Comparison of ENCODE assay signal across 22 mouse cellular contexts in the genomic region with DNA sequence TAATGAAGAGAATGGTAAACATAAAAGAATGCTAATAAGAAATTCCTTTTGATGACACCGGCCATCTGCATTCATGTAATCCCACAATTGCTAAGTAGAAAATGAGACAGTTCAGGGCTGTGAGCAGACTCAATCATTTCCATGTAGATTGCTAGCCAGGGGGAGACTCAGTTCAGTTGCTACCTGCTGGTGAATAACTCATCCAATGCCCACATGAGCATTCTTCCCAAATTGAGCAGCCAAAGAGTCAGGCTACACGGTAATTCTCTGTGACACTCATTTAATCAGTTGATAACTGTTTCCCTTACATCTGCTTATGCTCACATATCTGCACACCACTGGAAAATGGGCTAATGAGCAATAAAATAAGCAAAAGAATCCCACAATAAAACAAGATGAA.
"Had no signal": no experiment of that assay in that cellular context is flagged by ENCODE, and none has a peak within 500 bp of the region (broad histone marks: within the 10 kb centered on the region; RNA-seq: fewer than 3 reads in every experiment).

No protein-coding gene starts in this region.

- ATAC-seq: intestine, embryonic 16.5 days; liver, embryonic 12.5 days; midbrain, embryonic 16.5 days had no signal

- DNase-seq: kidney, adult 18-20 months; kidney, adult 9 months; kidney, postnatal 14 days; kidney, postnatal 4 days; liver; lung, adult 18-20 months; lung, postnatal 10 days; lung, postnatal 36 days; retina, postnatal 1 day; right cerebral cortex, postnatal 25 days; spleen, adult 18-20 months; thymus, postnatal 25 days had no signal

- H3K9ac ChIP-seq: limb, embryonic 13.5 days; liver, embryonic 12.5 days; liver, embryonic 15.5 days; lung, embryonic 15.5 days; stomach, embryonic 15.5 days had no signal

- H3K9me3 ChIP-seq: limb, embryonic 10.5 days; limb, embryonic 13.5 days; liver, embryonic 12.5 days; liver, embryonic 15.5 days; lung, embryonic 15.5 days; megakaryocyte, embryonic 14.5 days; stomach, embryonic 15.5 days had no signal

- H3K4me2 ChIP-seq: limb, embryonic 13.5 days; liver, embryonic 12.5 days; liver, embryonic 15.5 days; lung, embryonic 15.5 days; midbrain, embryonic 11.5 days; stomach, embryonic 15.5 days had no signal

- H3K27ac ChIP-seq: limb, embryonic 10.5 days; limb, embryonic 13.5 days; liver, embryonic 12.5 days; liver, embryonic 15.5 days; lung, embryonic 15.5 days; stomach, embryonic 15.5 days had no signal

- H3K4me1 ChIP-seq: limb, embryonic 10.5 days; limb, embryonic 13.5 days; liver, embryonic 12.5 days; liver, embryonic 15.5 days; lung, embryonic 15.5 days; megakaryocyte, embryonic 14.5 days; stomach, embryonic 15.5 days had no signal

- H3K27me3 ChIP-seq: limb, embryonic 13.5 days; liver, embryonic 12.5 days; liver, embryonic 15.5 days; lung, embryonic 15.5 days; megakaryocyte, embryonic 14.5 days; stomach, embryonic 15.5 days had no signal

- H3K4me3 ChIP-seq: limb, embryonic 10.5 days; limb, embryonic 13.5 days; liver, embryonic 12.5 days; liver, embryonic 15.5 days; lung, embryonic 15.5 days; stomach, embryonic 15.5 days had no signal

- H3K36me3 ChIP-seq: limb, embryonic 10.5 days; limb, embryonic 13.5 days; liver, embryonic 12.5 days; liver, embryonic 15.5 days; lung, embryonic 15.5 days; stomach, embryonic 15.5 days had no signal
